Mouse (Mus musculus) neural tube, embryonic 11.5 days (tissue): ENCODE measurements around the gene Cbx5. TPM values are rescaled to one million over a fixed set of nuclear protein-coding genes. Genes with fewer than 3 reads are reported as not detected.

Source experiments
- ATAC-seq: fragments of 200-750 bp; cut with Nextera tagmentation; 2 replicates; pipeline ENCODE4 v1.8.0; 2017; ENCODE audit warnings: moderate number of reproducible peaks, mild to moderate bottlenecking, moderate TSS enrichment, moderate library complexity; ENCODE audit not compliant: insufficient read depth, low FRiP score, low TSS enrichment
- DNase-seq: peaks from one replicate; pipeline ENCODE4 v3.0.0-alpha.2; 2015; ENCODE audit warnings: low spot score
- H3K27ac ChIP-seq: fragments of 300-500 bp; sonication (generic); 2 replicates; pipeline ENCODE4 v1.5.1; 2014; ENCODE audit warnings: low read depth, mild to moderate bottlenecking, low read length
- H3K27me3 ChIP-seq: fragments of 300-500 bp; sonication (generic); 2 replicates; pipeline ENCODE4 v1.6.1; 2014; ENCODE audit warnings: mild to moderate bottlenecking, low read length, mixed read lengths; ENCODE audit not compliant: control insufficient read depth, insufficient read depth
- H3K36me3 ChIP-seq: fragments of 300-500 bp; sonication (generic); 2 replicates; pipeline ENCODE4 v1.6.1; 2014; ENCODE audit warnings: mild to moderate bottlenecking, low read length, moderate library complexity, mixed read lengths; ENCODE audit not compliant: control insufficient read depth, insufficient read depth
- H3K4me1 ChIP-seq: fragments of 300-500 bp; sonication (generic); 2 replicates; pipeline ENCODE4 v1.6.1; 2014; ENCODE audit warnings: low read length, mixed read lengths; ENCODE audit not compliant: control insufficient read depth, insufficient read depth
- H3K4me2 ChIP-seq: fragments of 300-500 bp; sonication (generic); 2 replicates; pipeline ENCODE4 v1.6.1; 2014; ENCODE audit warnings: low read depth, mild to moderate bottlenecking, moderate library complexity
- H3K4me3 ChIP-seq: fragments of 300-500 bp; sonication (generic); 2 replicates; pipeline ENCODE4 v1.5.1; 2014; ENCODE audit warnings: low read depth, low read length
- H3K9ac ChIP-seq: fragments of 300-500 bp; sonication (generic); 2 replicates; pipeline ENCODE4 v1.6.1; 2014; ENCODE audit warnings: mild to moderate bottlenecking, low read length
- H3K9me3 ChIP-seq: fragments of 300-500 bp; sonication (generic); 2 replicates; pipeline ENCODE4 v1.6.1; 2016; ENCODE audit warnings: low read length; ENCODE audit not compliant: control insufficient read depth
- WGBS: fragments of 180-500 bp; shearing (Covaris S2); extraction: QIAGEN DNeasy Blood & Tissue Kit; methylation state at CpG from one replicate; pipeline ENCODE4 v1.1.7; 2014; 5-methylcytosine and 5-hydroxymethylcytosine counted together
- polyA plus RNA-seq: library from polyadenylated mRNA; unstranded; fragments of >200 nt; fragmentation: Nextera tagmentation; extraction: Ambion mirVana; gene quantifications from 2 replicates; pipeline ENCODE4 v1.2.1, GENCODE M21; 2014

Gene Cbx5
- polyA plus RNA-seq, 1 experiment from 2014 or later = 189 TPM

- Histone ChIP-seq H3K9me3 (no peaks in the 10 kb centered on the region), H3K27ac (peak within 1 kb of the TSS; percentile 98), H3K4me3 (peak within 1 kb of the TSS; percentile 43), H3K4me2 (peak within 1 kb of the TSS; percentile 74), H3K27me3 (no peaks in the 10 kb centered on the region), H3K4me1 (peaks cover 72% of the 10 kb centered on the region), H3K9ac (peak within 1 kb of the TSS; percentile 78), H3K36me3 (no peaks in the 10 kb centered on the region)
- ATAC-seq (no peak), DNase-seq (peak; percentile 71)
- 34% methylated on average over 6 of the region's 6 CpGs for WGBS
Observed at GRCm38 (mm10) chr15:103167042-103167615, 72.5 kb downstream of the Cbx5 start, which contains the start of gene Smug1. Gene Smug1, minus strand, starts transcription at chr15:103167092.

GRCm38 (mm10) chr15:103165924-103166323, 73.7 kb downstream of the Cbx5 start:
- peak overlapping the region; percentile 98 for H3K27ac ChIP-seq
- H3K9me3 ChIP-seq = no peaks in the 10 kb centered on the region
- H3K27me3 ChIP-seq = no peaks in the 10 kb centered on the region
- H3K4me1 ChIP-seq = peaks cover 60% of the 10 kb centered on the region
- peak; percentile 20; the same call in 1 of the 2 replicates for ATAC-seq
- peak overlapping the region; percentile 74 for H3K4me2 ChIP-seq
- WGBS = 24% methylated on average over 5 of the region's 5 CpGs
- H3K4me3 ChIP-seq = peak overlapping the region; percentile 43
- peak overlapping the region; percentile 78 for H3K9ac ChIP-seq
- H3K36me3 ChIP-seq = no peaks in the 10 kb centered on the region
- DNase-seq = peak; percentile 54

GRCm38 (mm10) chr15:103165379-103165778, 74.2 kb downstream of the Cbx5 start:
- Histone ChIP-seq H3K27me3 (no peaks in the 10 kb centered on the region), H3K4me2 (peak overlapping the region; percentile 74), H3K9ac (peak overlapping the region; percentile 78), H3K4me1 (peaks cover 55% of the 10 kb centered on the region), H3K36me3 (no peaks in the 10 kb centered on the region), H3K4me3 (peak overlapping the region; percentile 43), H3K27ac (peak overlapping the region; percentile 98), H3K9me3 (no peaks in the 10 kb centered on the region)
- 0% methylated on average over 13 of the region's 13 CpGs for WGBS
- DNase-seq = peak; percentile 95
- no peak for ATAC-seq

GRCm38 (mm10) chr15:103163182-103163919, 76.3 kb downstream of the Cbx5 start:
- DNase-seq (peak; percentile 94), ATAC-seq (peak; percentile 36)
- Histone ChIP-seq H3K27ac (0 out of 2 replicates have a peak overlapping the region, but pooled peaks have one; percentile 49), H3K27me3 (no peaks in the 10 kb centered on the region), H3K9me3 (no peaks in the 10 kb centered on the region), H3K36me3 (no peaks in the 10 kb centered on the region), H3K4me3 (peak overlapping the region; percentile 54), H3K4me1 (peaks cover 39% of the 10 kb centered on the region), H3K9ac (peak overlapping the region; percentile 66), H3K4me2 (peak overlapping the region; percentile 70)
- 10% methylated on average over 25 of the region's 25 CpGs for WGBS

GRCm38 (mm10) chr15:103157585-103157984, 82.0 kb downstream of the Cbx5 start:
- no peak for ATAC-seq
- peaks cover 14% of the 10 kb centered on the region for H3K4me1 ChIP-seq
- DNase-seq = no peak
- H3K36me3 ChIP-seq = no peaks in the 10 kb centered on the region
- no peaks in the 10 kb centered on the region for H3K9me3 ChIP-seq
- no peak overlapping the region for H3K4me3 ChIP-seq
- H3K9ac ChIP-seq = no peak overlapping the region
- H3K27ac ChIP-seq = no peak overlapping the region
- no peak overlapping the region for H3K4me2 ChIP-seq
- no peaks in the 10 kb centered on the region for H3K27me3 ChIP-seq
- WGBS = 78% methylated on average over 10 of the region's 10 CpGs

- Histone ChIP-seq H3K27me3 (no peaks in the 10 kb centered on the region), H3K9ac (no peak overlapping the region), H3K36me3 (no peaks in the 10 kb centered on the region), H3K9me3 (no peaks in the 10 kb centered on the region), H3K4me3 (no peak overlapping the region), H3K4me2 (no peak overlapping the region), H3K27ac (peak overlapping the region; percentile 62; the same call in 1 of the 2 replicates), H3K4me1 (peaks cover 11% of the 10 kb centered on the region)
- DNase-seq (no peak), ATAC-seq (no peak)
- 43% methylated on average over 7 of the region's 7 CpGs for WGBS
Observed at GRCm38 (mm10) chr15:103156890-103157289, 82.7 kb downstream of the Cbx5 start.

GRCm38 (mm10) chr15:103155366-103156321, 84.0 kb downstream of the Cbx5 start:
- Histone ChIP-seq H3K4me3 (no peak overlapping the region), H3K4me1 (peaks cover 11% of the 10 kb centered on the region), H3K27ac (peak overlapping the region; percentile 62), H3K9me3 (no peaks in the 10 kb centered on the region), H3K27me3 (no peaks in the 10 kb centered on the region), H3K36me3 (no peaks in the 10 kb centered on the region), H3K9ac (peak overlapping the region; percentile 44), H3K4me2 (peak overlapping the region; percentile 12; the same call in 1 of the 2 replicates)
- ATAC-seq (peak; percentile 78), DNase-seq (peak; percentile 66)
- 18% methylated on average over 32 of the region's 32 CpGs for WGBS

- DNase-seq = no peak
- WGBS = 86% methylated on average over 4 of the region's 4 CpGs
- ATAC-seq = no peak
- no peak overlapping the region for H3K27ac ChIP-seq
- no peak overlapping the region for H3K4me2 ChIP-seq
- H3K4me1 ChIP-seq = peaks cover 11% of the 10 kb centered on the region
- H3K27me3 ChIP-seq = no peaks in the 10 kb centered on the region
- H3K9me3 ChIP-seq = no peaks in the 10 kb centered on the region
- H3K9ac ChIP-seq = no peak overlapping the region
- H3K4me3 ChIP-seq = no peak overlapping the region
- H3K36me3 ChIP-seq = no peaks in the 10 kb centered on the region
Observed at GRCm38 (mm10) chr15:103152890-103153610, 86.6 kb downstream of the Cbx5 start.
